Mouse (Mus musculus) adrenal gland, postnatal 0 days (tissue): ENCODE measurements around the gene Tgfbr1. TPM values are rescaled to one million over a fixed set of nuclear protein-coding genes. Genes with fewer than 3 reads are reported as not detected.

Experiments
- polyA plus RNA-seq: library from polyadenylated mRNA; unstranded; fragments of >200 nt; fragmentation: Nextera tagmentation; extraction: Ambion mirVana; gene quantifications from 2 replicates; pipeline ENCODE4 v1.2.1, GENCODE M21; 2015

Gene Tgfbr1
- polyA plus RNA-seq, result 11.7 and 13.7 TPM in 2 replicates

DNA sequence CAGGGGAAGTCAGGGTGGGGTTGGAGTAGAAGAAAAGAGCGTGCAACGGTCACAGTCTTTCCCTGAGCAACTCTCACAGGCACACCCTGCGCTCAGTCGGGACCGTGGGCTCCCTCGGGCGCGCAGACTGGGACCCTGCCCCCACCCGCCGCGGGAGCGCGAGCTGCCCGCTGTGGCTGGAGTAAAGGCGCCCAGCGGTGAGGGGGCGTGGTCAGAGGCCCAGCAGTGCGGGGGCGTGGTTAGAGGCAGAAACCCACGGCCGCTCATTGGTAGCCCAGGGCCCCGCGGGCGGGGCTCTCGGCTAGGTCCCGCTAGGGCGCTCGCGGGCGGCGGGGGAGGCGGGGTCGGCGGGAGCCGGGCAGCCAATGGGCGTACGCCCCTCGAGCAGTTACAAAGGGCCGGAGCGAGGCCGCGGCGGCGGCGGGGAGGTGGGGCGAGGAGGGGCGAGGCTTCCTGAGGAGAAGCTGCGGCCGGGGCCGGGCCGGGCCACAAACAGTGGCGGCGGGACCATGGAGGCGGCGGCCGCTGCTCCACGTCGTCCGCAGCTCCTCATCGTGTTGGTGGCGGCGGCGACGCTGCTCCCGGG, at the start of gene Tgfbr1:
Tgfbr1 (plus strand) TSS at position 420 of the 586 bp plus-strand sequence.

Other genes starting within 250 kb of the Tgfbr1 start
- gene Col15a1, start 145.1 kb upstream of the Tgfbr1 start, polyA plus RNA-seq, result 8.2 and 8.7 TPM in 2 replicates
- gene Alg2, start 121.1 kb downstream of the Tgfbr1 start, polyA plus RNA-seq, result 84.7 and 98.5 TPM in 2 replicates
- gene Sec61b, start 121.4 kb downstream of the Tgfbr1 start, polyA plus RNA-seq, result 534 and 584 TPM in 2 replicates